Mouse (Mus musculus) left cerebral cortex, adult 11 months (tissue): ENCODE measurements around the gene Hist1h3b.
A peak's percentile ranks its signal among the peaks of the same experiment; 100 is the strongest.
"Not testable (repeated sequence)": the region's sequence is repeated elsewhere in the genome, so short reads cannot be mapped to it uniquely, and the experiment has no call there.

Experiments
- DNase-seq: peaks from one replicate; pipeline ENCODE4 v3.0.0; 2022; ENCODE audit warnings: low spot score

The Hist1h3b gene

GRCm38 (mm10) chr13:23738677-23739068 lies 13.4 kb upstream of the Hist1h3b start, which contains the start of gene Hist1h1c:
TSS of gene Hist1h1c (plus strand) at chr13:23738808.
- peak; percentile 84 for DNase-seq

GRCm38 (mm10) chr13:23739069-23739921 lies 12.8 kb upstream of the Hist1h3b start:
- peak; percentile 94 for DNase-seq

- no peak for DNase-seq
Observed at GRCm38 (mm10) chr13:23739922-23740252, 12.2 kb upstream of the Hist1h3b start.

- DNase-seq: no peak
Observed at GRCm38 (mm10) chr13:23740256-23740840, 11.7 kb upstream of the Hist1h3b start.

GRCm38 (mm10) chr13:23740910-23741309 lies 11.2 kb upstream of the Hist1h3b start:
- DNase-seq: no peak

- DNase-seq: no peak
Observed at GRCm38 (mm10) chr13:23742007-23742406, 10.1 kb upstream of the Hist1h3b start.

- DNase-seq: no peak
Observed at GRCm38 (mm10) chr13:23743215-23743614, 8.9 kb upstream of the Hist1h3b start.

GRCm38 (mm10) chr13:23743963-23744362 lies 8.1 kb upstream of the Hist1h3b start:
- DNase-seq: no peak

- no peak for DNase-seq
Observed at GRCm38 (mm10) chr13:23744421-23745380, 7.4 kb upstream of the Hist1h3b start.

GRCm38 (mm10) chr13:23745381-23746161 lies 6.5 kb upstream of the Hist1h3b start, which contains the start of gene Hist1h3c:
TSS of gene Hist1h3c (minus strand) at chr13:23745602.
- no peak for DNase-seq

- DNase-seq: peak; percentile 88
Observed at GRCm38 (mm10) chr13:23746201-23747080, 5.6 kb upstream of the Hist1h3b start, which contains the start of gene Hist1h2bb. TSS of gene Hist1h2bb (plus strand) at chr13:23746734.

GRCm38 (mm10) chr13:23747081-23747891 lies 4.8 kb upstream of the Hist1h3b start:
- DNase-seq: no peak

- no peak for DNase-seq
Observed at GRCm38 (mm10) chr13:23747892-23748288, 4.2 kb upstream of the Hist1h3b start.

- no peak for DNase-seq
Observed at GRCm38 (mm10) chr13:23749563-23750121, 2.4 kb upstream of the Hist1h3b start.

GRCm38 (mm10) chr13:23750839-23751477 lies 1.1 kb upstream of the Hist1h3b start, which contains the start of gene Hist1h2ab:
TSS of gene Hist1h2ab (plus strand) at chr13:23751126.
- DNase-seq: not testable (repeated sequence)

- DNase-seq: no peak
Observed at GRCm38 (mm10) chr13:23751478-23751956, 550 bp upstream of the Hist1h3b start.

- DNase-seq: no peak
Observed at GRCm38 (mm10) chr13:23752742-23753172, 690 bp downstream of the Hist1h3b start.
